Mouse (Mus musculus) neural tube, embryonic 13.5 days (tissue): ENCODE measurements at regions not wholly inside any gene's neighbourhood (a gene's known extent, or its start where the extent isn't known, plus 50 kb on each side); places are given as distances from the start of the nearest gene placed in this dataset.
"Not testable (repeated sequence)": the region's sequence is repeated elsewhere in the genome, so short reads cannot be mapped to it uniquely, and the experiment has no call there.

ENCODE experiments used
- ATAC-seq: fragments of 200-750 bp; cut with Nextera tagmentation; 2 replicates; pipeline ENCODE4 v1.8.0; 2017; ENCODE audit warnings: low read depth, mild to moderate bottlenecking, moderate TSS enrichment, moderate library complexity
- H3K27ac ChIP-seq: fragments of 300-500 bp; sonication (generic); replicated peaks from 2 replicates; pipeline ENCODE4 v1.5.1; 2015; ENCODE audit warnings: moderate library complexity, mild to moderate bottlenecking, inconsistent platforms
- H3K27me3 ChIP-seq: fragments of 300-500 bp; sonication (generic); 2 replicates; pipeline ENCODE4 v1.6.1; 2015; ENCODE audit warnings: mild to moderate bottlenecking, inconsistent platforms
- H3K36me3 ChIP-seq: fragments of 300-500 bp; sonication (generic); 2 replicates; pipeline ENCODE4 v1.6.1; 2015; ENCODE audit warnings: mild to moderate bottlenecking, inconsistent platforms
- H3K4me1 ChIP-seq: fragments of 300-500 bp; sonication (generic); replicated peaks from 2 replicates; pipeline ENCODE4 v1.6.1; 2015; ENCODE audit warnings: inconsistent platforms
- H3K4me2 ChIP-seq: fragments of 300-500 bp; sonication (generic); 2 replicates; pipeline ENCODE4 v1.6.1; 2015; ENCODE audit warnings: inconsistent platforms, mild to moderate bottlenecking, moderate library complexity
- H3K4me3 ChIP-seq: fragments of 300-500 bp; sonication (generic); 2 replicates; pipeline ENCODE4 v1.5.1; 2015; ENCODE audit warnings: mild to moderate bottlenecking, inconsistent platforms
- H3K9ac ChIP-seq: fragments of 300-500 bp; sonication (generic); 2 replicates; pipeline ENCODE4 v1.6.1; 2015; ENCODE audit warnings: moderate library complexity, mild to moderate bottlenecking, inconsistent platforms
- H3K9me3 ChIP-seq: fragments of 300-500 bp; sonication (generic); 2 replicates; pipeline ENCODE4 v1.6.1; 2016; ENCODE audit warnings: inconsistent platforms
- whole genome bisulfite sequencing: fragments of 180-500 bp; shearing (Covaris S2); methylation state at CpG from one replicate; pipeline ENCODE4 v1.1.7; 2015; 5-methylcytosine and 5-hydroxymethylcytosine counted together

- peak; percentile 91 for ATAC-seq
- peak overlapping the region; percentile 33 for H3K4me2 ChIP-seq
- no peak overlapping the region for H3K4me3 ChIP-seq
- peaks cover 57% of the 10 kb centered on the region for H3K4me1 ChIP-seq
- H3K36me3 ChIP-seq = no peaks in the 10 kb centered on the region
- H3K9ac ChIP-seq = peak overlapping the region; percentile 68
- no peaks in the 10 kb centered on the region for H3K27me3 ChIP-seq
- no peaks in the 10 kb centered on the region for H3K9me3 ChIP-seq
- 1% methylated on average over 11 of the region's 11 CpGs for WGBS
- peak overlapping the region; percentile 97 for H3K27ac ChIP-seq
Measured at GRCm38 (mm10) chr8:126826328-126827285, 119.0 kb downstream of the Tomm20 start.

GRCm38 (mm10) chr8:126825877-126826276 is 119.8 kb downstream of the Tomm20 start:
- Histone ChIP-seq H3K9ac (peak overlapping the region; percentile 68), H3K27me3 (no peaks in the 10 kb centered on the region), H3K4me2 (peak overlapping the region; percentile 33), H3K4me1 (peaks cover 57% of the 10 kb centered on the region), H3K27ac (peak overlapping the region; percentile 97), H3K36me3 (no peaks in the 10 kb centered on the region), H3K9me3 (no peaks in the 10 kb centered on the region), H3K4me3 (no peak overlapping the region)
- peak; percentile 82 for ATAC-seq
- WGBS = 14% methylated on average over 3 of the region's 3 CpGs

GRCm38 (mm10) chr8:126824575-126825208 is 121.0 kb downstream of the Tomm20 start:
- H3K4me3 ChIP-seq = no peak overlapping the region
- no peak for ATAC-seq
- no peaks in the 10 kb centered on the region for H3K27me3 ChIP-seq
- 58% methylated on average over 10 of the region's 10 CpGs for WGBS
- peak overlapping the region; percentile 97 for H3K27ac ChIP-seq
- H3K9ac ChIP-seq = no peak overlapping the region
- no peak overlapping the region for H3K4me2 ChIP-seq
- H3K4me1 ChIP-seq = peaks cover 48% of the 10 kb centered on the region
- H3K9me3 ChIP-seq = no peaks in the 10 kb centered on the region
- no peaks in the 10 kb centered on the region for H3K36me3 ChIP-seq

- Histone ChIP-seq H3K36me3 (no peaks in the 10 kb centered on the region), H3K9me3 (no peaks in the 10 kb centered on the region), H3K27me3 (no peaks in the 10 kb centered on the region), H3K9ac (no peak overlapping the region), H3K27ac (no peak overlapping the region), H3K4me1 (peaks cover 29% of the 10 kb centered on the region), H3K4me3 (no peak overlapping the region), H3K4me2 (no peak overlapping the region)
- ATAC-seq = no peak
- 95% methylated on average over 4 of the region's 4 CpGs for WGBS
Measured at GRCm38 (mm10) chr8:126822269-126822668, 123.4 kb downstream of the Tomm20 start.

GRCm38 (mm10) chr8:126821279-126821678 is 124.4 kb downstream of the Tomm20 start:
- WGBS = 59% methylated on average over 8 of the region's 8 CpGs
- Histone ChIP-seq H3K9ac (no peak overlapping the region), H3K27me3 (no peaks in the 10 kb centered on the region), H3K4me2 (no peak overlapping the region), H3K9me3 (no peaks in the 10 kb centered on the region), H3K4me1 (peaks cover 19% of the 10 kb centered on the region), H3K36me3 (no peaks in the 10 kb centered on the region), H3K4me3 (no peak overlapping the region), H3K27ac (no peak overlapping the region)
- ATAC-seq = no peak

- Histone ChIP-seq H3K27me3 (no peaks in the 10 kb centered on the region), H3K4me2 (no peak overlapping the region), H3K9ac (no peak overlapping the region), H3K4me1 (peaks cover 11% of the 10 kb centered on the region), H3K27ac (no peak overlapping the region), H3K4me3 (no peak overlapping the region), H3K36me3 (no peaks in the 10 kb centered on the region), H3K9me3 (no peaks in the 10 kb centered on the region)
- ATAC-seq = no peak
- 93% methylated on average over 2 of the region's 2 CpGs for whole genome bisulfite sequencing
Measured at GRCm38 (mm10) chr8:126820502-126820901, 125.1 kb downstream of the Tomm20 start.

- no peaks in the 10 kb centered on the region for H3K4me1 ChIP-seq
- WGBS = 67% methylated on average over 3 of the region's 3 CpGs
- ATAC-seq = no peak
- H3K27me3 ChIP-seq = no peaks in the 10 kb centered on the region
- no peak overlapping the region for H3K4me2 ChIP-seq
- H3K9me3 ChIP-seq = no peaks in the 10 kb centered on the region
- no peak overlapping the region for H3K27ac ChIP-seq
- H3K36me3 ChIP-seq = no peaks in the 10 kb centered on the region
- H3K4me3 ChIP-seq = no peak overlapping the region
- H3K9ac ChIP-seq = no peak overlapping the region
Measured at GRCm38 (mm10) chr8:126819261-126819660, 126.4 kb downstream of the Tomm20 start.

GRCm38 (mm10) chr8:126816155-126816554 is 129.5 kb downstream of the Tomm20 start:
- H3K27me3 ChIP-seq = no peaks in the 10 kb centered on the region
- no peak overlapping the region for H3K27ac ChIP-seq
- ATAC-seq = no peak
- H3K4me2 ChIP-seq = no peak overlapping the region
- no peaks in the 10 kb centered on the region for H3K4me1 ChIP-seq
- WGBS = 88% methylated on average over 3 of the region's 3 CpGs
- H3K36me3 ChIP-seq = no peaks in the 10 kb centered on the region
- H3K9me3 ChIP-seq = peaks cover 11% of the 10 kb centered on the region
- H3K4me3 ChIP-seq = no peak overlapping the region
- no peak overlapping the region for H3K9ac ChIP-seq

- no peaks in the 10 kb centered on the region for H3K36me3 ChIP-seq
- H3K27me3 ChIP-seq = no peaks in the 10 kb centered on the region
- no peak overlapping the region for H3K9ac ChIP-seq
- H3K4me3 ChIP-seq = no peak overlapping the region
- ATAC-seq = no peak
- H3K9me3 ChIP-seq = peaks cover 11% of the 10 kb centered on the region
- H3K27ac ChIP-seq = no peak overlapping the region
- H3K4me1 ChIP-seq = no peaks in the 10 kb centered on the region
- H3K4me2 ChIP-seq = no peak overlapping the region
- WGBS = 83% methylated on average over 4 of the region's 4 CpGs
Measured at GRCm38 (mm10) chr8:126814427-126814826, 131.2 kb downstream of the Tomm20 start.

GRCm38 (mm10) chr8:126813621-126814020 is 132.0 kb downstream of the Tomm20 start:
- no peak overlapping the region for H3K4me3 ChIP-seq
- ATAC-seq = no peak
- no peak overlapping the region for H3K27ac ChIP-seq
- H3K9me3 ChIP-seq = peaks cover 11% of the 10 kb centered on the region
- 77% methylated on average over 4 of the region's 4 CpGs for WGBS
- H3K9ac ChIP-seq = no peak overlapping the region
- no peak overlapping the region for H3K4me2 ChIP-seq
- no peaks in the 10 kb centered on the region for H3K27me3 ChIP-seq
- H3K4me1 ChIP-seq = no peaks in the 10 kb centered on the region
- no peaks in the 10 kb centered on the region for H3K36me3 ChIP-seq

GRCm38 (mm10) chr8:126812777-126813176 is 132.9 kb downstream of the Tomm20 start:
- ATAC-seq = no peak
- Histone ChIP-seq H3K27me3 (no peaks in the 10 kb centered on the region), H3K36me3 (no peaks in the 10 kb centered on the region), H3K27ac (no peak overlapping the region), H3K4me3 (no peak overlapping the region), H3K4me2 (no peak overlapping the region), H3K4me1 (no peaks in the 10 kb centered on the region), H3K9ac (no peak overlapping the region), H3K9me3 (peaks cover 11% of the 10 kb centered on the region)
- 89% methylated on average over 5 of the region's 5 CpGs for WGBS

- WGBS = 54% methylated on average over 2 of the region's 2 CpGs
- not testable (repeated sequence) for H3K27ac ChIP-seq, ATAC-seq, H3K4me2 ChIP-seq, H3K27me3 ChIP-seq, H3K4me3 ChIP-seq, H3K36me3 ChIP-seq, H3K4me1 ChIP-seq, H3K9ac ChIP-seq
- peaks cover 11% of the 10 kb centered on the region for H3K9me3 ChIP-seq
Measured at GRCm38 (mm10) chr8:126811358-126811757, 134.3 kb downstream of the Tomm20 start.
